Mouse (Mus musculus) thymus, adult 2 months (tissue): ENCODE measurements at regions not wholly inside any gene's neighbourhood (a gene's known extent, or its start where the extent isn't known, plus 50 kb on each side); places are given as distances from the start of the nearest gene placed in this dataset.

Source experiments
- DNase-seq: peaks from one replicate; pipeline ENCODE4 v3.0.0; 2021
- H3K27ac ChIP-seq: fragments of 200-500 bp; 2 replicates; pipeline ENCODE4 v1.5.1; 2012; ENCODE audit warnings: low read length, control low read depth; ENCODE audit not compliant: control insufficient read depth, insufficient read depth
- H3K27me3 ChIP-seq: fragments of 200-500 bp; 2 replicates; pipeline ENCODE4 v1.6.1; 2012; ENCODE audit warnings: mild to moderate bottlenecking, low read length, moderate library complexity, mixed read lengths; ENCODE audit not compliant: control insufficient read depth, insufficient read depth
- H3K36me3 ChIP-seq: fragments of 200-500 bp; 2 replicates; pipeline ENCODE4 v1.6.1; 2012; ENCODE audit warnings: mild to moderate bottlenecking, low read length, moderate library complexity; ENCODE audit not compliant: control insufficient read depth, insufficient read depth
- H3K4me1 ChIP-seq: fragments of 200-500 bp; replicated peaks from 2 replicates; pipeline ENCODE4 v1.6.1; 2012; ENCODE audit warnings: low read length; ENCODE audit not compliant: control insufficient read depth, insufficient read depth
- H3K4me3 ChIP-seq: fragments of 200-500 bp; 2 replicates; pipeline ENCODE4 v1.5.1; 2012; ENCODE audit warnings: mild to moderate bottlenecking, low read length, control low read depth, moderate library complexity; ENCODE audit not compliant: control insufficient read depth, insufficient read depth
- CTCF ChIP-seq: fragments of 200-500 bp; IDR thresholded peaks from 2 replicates; pipeline ENCODE4 v1.5.1; 2012; ENCODE audit warnings: mild to moderate bottlenecking, control low read depth, low read length, moderate library complexity, borderline replicate concordance; ENCODE audit not compliant: control insufficient read depth, poor library complexity, insufficient read depth; ENCODE audit errors: extremely low read depth
- POLR2A ChIP-seq: fragments of 200-500 bp; IDR thresholded peaks from 2 replicates; pipeline ENCODE4 v1.6.1; 2012; ENCODE audit warnings: mild to moderate bottlenecking, low read length, control low read depth, moderate library complexity; ENCODE audit not compliant: control insufficient read depth, poor library complexity, insufficient read depth; ENCODE audit errors: extremely low read depth
- WGBS: fragments of 180-500 bp; shearing (Covaris S2); methylation state at CpG from one replicate; pipeline ENCODE4 v1.1.7; 2018; 5-methylcytosine and 5-hydroxymethylcytosine counted together

DNA sequence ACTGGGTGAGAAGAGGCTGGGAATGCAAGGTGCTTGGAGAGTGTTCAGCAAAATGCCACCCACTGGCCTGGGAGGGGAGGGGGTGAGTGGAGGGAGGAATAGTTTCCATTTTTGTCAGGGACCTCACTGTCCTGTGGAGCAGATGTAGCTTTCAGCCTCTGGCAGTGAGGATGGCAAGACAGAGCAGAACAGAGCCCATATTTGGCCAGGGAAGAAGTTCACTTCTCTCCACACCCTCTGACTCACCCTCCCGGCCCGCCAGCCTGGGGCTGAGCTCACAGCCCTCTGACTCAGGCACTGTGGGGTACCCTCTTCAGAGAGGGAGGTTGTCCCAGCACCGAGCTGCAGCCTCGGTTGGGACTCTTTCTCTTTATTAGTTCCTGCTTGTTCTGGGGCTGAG lies 256.8 kb downstream of the 4933412E24Rik start:
- no peaks in the 10 kb centered on the region for H3K27me3 ChIP-seq
- no peak overlapping the region for H3K4me3 ChIP-seq
- H3K4me1 ChIP-seq: peaks cover 8% of the 10 kb centered on the region
- no peak overlapping the region for H3K27ac ChIP-seq
- no peak for DNase-seq
- no peaks in the 10 kb centered on the region for H3K36me3 ChIP-seq
- WGBS: 38% methylated on average over 4 of the region's 4 CpGs
- no peak for TF ChIP-seq POLR2A
- TF ChIP-seq CTCF: no peak

DNA sequence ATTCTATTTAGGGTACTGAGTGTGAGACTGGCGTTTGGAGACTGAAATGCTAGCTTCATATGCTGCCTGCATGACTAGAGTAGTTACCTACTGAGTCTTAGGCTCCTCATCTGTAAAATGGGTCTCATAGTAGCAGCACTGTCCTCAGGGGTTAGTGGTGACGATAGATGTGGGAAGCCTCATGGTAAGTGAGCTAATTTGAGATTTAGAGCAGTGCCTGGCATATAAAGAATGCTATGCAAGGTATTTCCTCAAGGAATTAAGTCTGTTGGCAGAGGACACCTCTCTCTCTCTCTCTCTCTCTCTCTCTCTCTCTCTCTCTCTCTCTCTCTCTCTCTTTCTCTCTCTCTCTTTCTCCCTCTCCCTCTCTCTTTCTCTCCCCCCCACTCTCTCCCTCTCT lies 257.4 kb downstream of the 4933412E24Rik start:
- 91% methylated on average over 2 of the region's 2 CpGs for WGBS
- no peaks in the 10 kb centered on the region for H3K36me3 ChIP-seq
- no peak overlapping the region for H3K4me3 ChIP-seq
- TF ChIP-seq POLR2A (no peak), CTCF (no peak)
- peaks cover 8% of the 10 kb centered on the region for H3K4me1 ChIP-seq
- DNase-seq: no peak
- no peaks in the 10 kb centered on the region for H3K27me3 ChIP-seq
- H3K27ac ChIP-seq: no peak overlapping the region

DNA sequence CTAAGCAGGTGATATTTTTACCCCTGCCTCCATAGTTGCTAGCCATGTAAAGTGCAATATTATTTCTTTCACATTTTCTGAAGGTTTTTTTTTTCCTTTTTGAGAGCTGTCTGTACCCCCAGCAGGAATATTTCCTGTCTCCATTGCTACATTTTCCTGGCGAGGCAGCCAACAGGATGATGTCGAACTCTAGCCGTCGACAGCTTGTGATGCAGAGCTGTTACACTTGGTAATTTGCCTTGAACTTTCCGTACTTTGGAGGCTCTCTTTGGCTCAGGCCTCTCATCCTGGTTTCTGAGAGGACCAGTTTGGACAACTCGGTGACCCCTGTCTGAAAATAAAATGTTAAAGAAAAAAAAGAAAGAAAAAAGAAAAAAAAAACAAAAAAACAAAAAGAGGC lies 260.3 kb downstream of the 4933412E24Rik start:
- no peaks in the 10 kb centered on the region for H3K27me3 ChIP-seq
- 95% methylated on average over 6 of the region's 6 CpGs for WGBS
- H3K4me3 ChIP-seq: no peak overlapping the region
- H3K36me3 ChIP-seq: no peaks in the 10 kb centered on the region
- DNase-seq: no peak
- peaks cover 4% of the 10 kb centered on the region for H3K4me1 ChIP-seq
- TF ChIP-seq CTCF: no peak
- no peak for TF ChIP-seq POLR2A
- H3K27ac ChIP-seq: no peak overlapping the region

DNA sequence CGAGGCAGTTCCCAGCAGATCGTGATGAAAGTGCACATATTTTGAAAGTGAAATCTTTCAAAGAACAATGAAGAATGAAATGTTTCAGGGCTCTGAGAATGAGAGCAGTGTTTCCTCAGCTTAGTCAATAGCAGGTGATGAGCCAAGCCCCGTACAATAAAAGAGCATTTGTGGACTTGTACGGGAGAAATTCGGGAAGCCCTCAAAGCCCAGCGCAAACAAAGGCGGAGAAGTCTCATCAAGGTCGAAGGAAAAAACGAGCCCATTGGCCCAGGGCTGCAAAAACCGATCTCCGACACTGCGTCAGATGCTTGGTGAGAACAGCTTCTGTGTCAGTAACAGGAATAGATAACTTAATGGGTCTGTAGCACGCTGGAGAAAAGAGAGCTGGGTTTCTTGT lies 261.5 kb downstream of the 4933412E24Rik start:
- Histone ChIP-seq H3K27me3 (no peaks in the 10 kb centered on the region), H3K27ac (no peak overlapping the region), H3K36me3 (no peaks in the 10 kb centered on the region), H3K4me3 (no peak overlapping the region), H3K4me1 (peaks cover 6% of the 10 kb centered on the region)
- WGBS: 90% methylated on average over 13 of the region's 13 CpGs
- TF ChIP-seq POLR2A: no peak
- TF ChIP-seq CTCF: no peak
- no peak for DNase-seq

DNA sequence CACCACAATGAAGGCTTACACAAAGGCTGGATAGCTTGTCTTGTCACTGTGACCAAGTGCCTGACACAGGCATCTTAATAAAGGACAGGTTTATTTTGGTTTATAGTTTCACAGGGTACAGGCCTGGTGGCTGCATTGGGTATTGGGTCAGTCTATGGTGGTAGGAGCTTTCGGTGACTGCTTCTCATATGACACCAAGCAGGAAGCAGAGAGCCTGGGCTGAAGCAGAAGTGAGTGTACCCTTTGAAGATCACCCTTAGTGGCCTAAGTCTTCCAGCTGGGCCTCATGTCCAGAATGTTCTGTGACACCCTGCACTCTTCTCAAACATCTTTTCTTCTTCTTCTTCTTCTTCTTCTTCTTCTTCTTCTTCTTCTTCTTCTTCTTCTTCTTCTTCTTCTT lies 264.1 kb downstream of the 4933412E24Rik start:
- no peak overlapping the region for H3K4me3 ChIP-seq
- no peaks in the 10 kb centered on the region for H3K27me3 ChIP-seq
- 84% methylated on average over 1 of the region's 1 CpGs for WGBS
- H3K4me1 ChIP-seq: peaks cover 8% of the 10 kb centered on the region
- H3K27ac ChIP-seq: no peak overlapping the region
- no peaks in the 10 kb centered on the region for H3K36me3 ChIP-seq
- DNase-seq: no peak
- TF ChIP-seq CTCF (no peak), POLR2A (no peak)

DNA sequence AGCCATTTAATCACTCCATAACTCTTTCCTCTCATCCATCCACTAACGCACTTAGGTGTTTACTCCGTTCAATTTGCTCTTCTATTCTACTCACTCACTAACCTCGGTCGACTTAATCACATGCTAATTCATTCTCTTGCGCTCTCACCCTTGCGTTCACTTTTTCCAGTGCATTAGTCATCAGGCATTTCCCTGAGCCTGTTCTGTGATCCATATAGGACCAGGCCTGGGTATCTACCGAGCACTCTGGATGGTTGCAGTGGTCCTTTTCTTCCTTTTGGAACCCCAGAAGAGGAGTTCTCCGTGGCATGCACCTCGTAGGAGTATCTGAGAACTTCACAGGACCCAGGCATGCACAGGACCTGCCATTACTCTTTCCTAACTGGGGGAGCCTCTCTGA lies 270.1 kb downstream of the 4933412E24Rik start:
- no peak for DNase-seq
- Histone ChIP-seq H3K27me3 (no peaks in the 10 kb centered on the region), H3K36me3 (no peaks in the 10 kb centered on the region), H3K4me1 (peaks cover 4% of the 10 kb centered on the region; the same call in 1 of the 2 replicates), H3K27ac (no peak overlapping the region), H3K4me3 (no peak overlapping the region)
- TF ChIP-seq CTCF: no peak
- TF ChIP-seq POLR2A: no peak
- WGBS: 97% methylated on average over 9 of the region's 9 CpGs

DNA sequence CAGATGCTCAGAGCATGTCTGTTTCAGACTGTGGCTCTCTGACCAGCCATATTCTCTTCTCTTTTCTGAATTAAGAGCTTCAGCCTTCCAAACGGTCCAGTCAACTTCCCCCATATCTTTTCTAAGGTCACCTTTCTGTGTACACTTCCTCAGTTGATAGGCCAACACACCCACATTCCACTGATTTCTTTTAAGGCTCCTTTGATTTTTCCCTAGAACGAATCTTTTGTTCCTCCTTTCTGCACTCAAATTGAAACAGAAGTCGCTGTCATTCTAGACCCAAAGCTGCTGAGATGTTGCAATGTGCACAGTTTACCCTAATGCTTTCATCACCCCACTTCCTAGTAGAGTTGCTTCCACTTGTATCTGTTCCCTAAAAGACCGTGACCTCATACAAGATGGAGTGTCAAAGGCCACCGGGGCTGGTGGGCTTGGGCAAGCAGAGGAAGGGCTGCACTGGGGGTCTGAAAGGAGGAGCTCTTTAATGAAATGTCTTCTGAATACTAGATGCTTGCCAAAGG lies 271.9 kb downstream of the 4933412E24Rik start:
- no peak overlapping the region for H3K27ac ChIP-seq
- no peaks in the 10 kb centered on the region for H3K27me3 ChIP-seq
- H3K36me3 ChIP-seq: no peaks in the 10 kb centered on the region
- H3K4me3 ChIP-seq: no peak overlapping the region
- WGBS: 66% methylated on average over 5 of the region's 5 CpGs
- TF ChIP-seq POLR2A (no peak), CTCF (no peak)
- no peak for DNase-seq
- H3K4me1 ChIP-seq: peaks cover under 1% of the 10 kb centered on the region
